Mouse (Mus musculus): Measurements from ENCODE around the gene Rab31.

- TF ChIP-seq HCFC1 (IDR thresholded peaks at IDR 0.05; ENCODE audit: borderline replicate concordance, insufficient read depth, low read length) (no peak), MAFK (IDR thresholded peaks at IDR 0.05; ENCODE audit: insufficient read depth, low read depth, low read length) (no peak), ZNF384 (IDR thresholded peaks at IDR 0.05; ENCODE audit: low read depth, low read length) (no peak), CHD2 (IDR thresholded peaks at IDR 0.05; ENCODE audit: low read depth, low read length) (no peak)
Observed at GRCm38 (mm10) chr17:65666388-65667161, 106.0 kb downstream of the Rab31 start.

Measured in ES-E14 (cell line).